Mouse (Mus musculus) erythroid progenitor cell, adult 5-6 weeks (primary cell): ENCODE measurements around the gene Smtn. TPM values are rescaled to one million over a fixed set of nuclear protein-coding genes. Genes with fewer than 3 reads are reported as not detected.

ENCODE experiments used
- ATAC-seq: replicated peaks from 2 replicates; pipeline ENCODE4 v1.8.0; 2016; ENCODE audit warnings: moderate number of reproducible peaks, mild to moderate bottlenecking, moderate TSS enrichment, inconsistent platforms; ENCODE audit not compliant: poor library complexity, low FRiP score, severe bottlenecking
- total RNA-seq, 2 experiments: library from RNA; stranded (forward) in 1 of 2; stranded (reverse) in 1 of 2; fragments of 150-400 nt in 1 of 2; fragments of 186-747, 209-891 nt in 1 of 2; gene quantifications; 2 replicates each; pipeline versions ENCODE4 v1.2.3 to v1.2.4; 2015 to 2017; ENCODE audit warnings: low replicate concordance in 2 of 2

The Smtn gene
- total RNA-seq, 2 experiments from 2014 or later = 2.9 TPM; not detected in 1

- ATAC-seq = no peak
Observed at GRCm38 (mm10) chr11:3548564-3549295, 8.3 kb upstream of the Smtn start.

- no peak for ATAC-seq
Observed at GRCm38 (mm10) chr11:3547969-3548368, 7.6 kb upstream of the Smtn start.

- no peak for ATAC-seq
Observed at GRCm38 (mm10) chr11:3547047-3547446, 6.6 kb upstream of the Smtn start.

- ATAC-seq = no peak
Observed at GRCm38 (mm10) chr11:3546242-3546562, 5.8 kb upstream of the Smtn start.

- no peak for ATAC-seq
Observed at GRCm38 (mm10) chr11:3545531-3546241, 5.3 kb upstream of the Smtn start.

GRCm38 (mm10) chr11:3544409-3544808 lies 4.0 kb upstream of the Smtn start:
- no peak for ATAC-seq

- ATAC-seq = no peak
Observed at GRCm38 (mm10) chr11:3543001-3543400, 2.6 kb upstream of the Smtn start.

- no peak for ATAC-seq
Observed at GRCm38 (mm10) chr11:3541932-3542331, 1.5 kb upstream of the Smtn start.

GRCm38 (mm10) chr11:3539826-3540196 lies 601 bp downstream of the Smtn start:
- ATAC-seq = no peak

GRCm38 (mm10) chr11:3539111-3539825 lies 1.1 kb downstream of the Smtn start:
- peak; percentile 78 for ATAC-seq

- ATAC-seq = no peak
Observed at GRCm38 (mm10) chr11:3538341-3538740, 2.1 kb downstream of the Smtn start.

- ATAC-seq = no peak
Observed at GRCm38 (mm10) chr11:3537711-3538110, 2.7 kb downstream of the Smtn start.

GRCm38 (mm10) chr11:3536745-3537333 lies 3.6 kb downstream of the Smtn start:
- ATAC-seq = no peak

GRCm38 (mm10) chr11:3536082-3536481 lies 4.3 kb downstream of the Smtn start:
- no peak for ATAC-seq

GRCm38 (mm10) chr11:3535406-3535986 lies 4.9 kb downstream of the Smtn start:
- peak; percentile 51; the same call in 1 of the 2 replicates for ATAC-seq

- ATAC-seq = no peak
Observed at GRCm38 (mm10) chr11:3534956-3535355, 5.5 kb downstream of the Smtn start.

- no peak for ATAC-seq
Observed at GRCm38 (mm10) chr11:3533406-3533932, 6.9 kb downstream of the Smtn start.

- no peak for ATAC-seq
Observed at GRCm38 (mm10) chr11:3532101-3532931, 8.1 kb downstream of the Smtn start.

GRCm38 (mm10) chr11:3531634-3532033 lies 8.8 kb downstream of the Smtn start:
- no peak for ATAC-seq
